Mouse (Mus musculus) hindbrain, embryonic 16.5 days (tissue): ENCODE measurements at regions not wholly inside any gene's neighbourhood (a gene's known extent, or its start where the extent isn't known, plus 50 kb on each side); places are given as distances from the start of the nearest gene placed in this dataset.

Experiments
- ATAC-seq: fragments of 200-750 bp; cut with Nextera tagmentation; 2 replicates; pipeline ENCODE4 v1.8.0; 2017; ENCODE audit warnings: moderate TSS enrichment, moderate library complexity
- H3K27ac ChIP-seq: fragments of 300-500 bp; sonication (generic); 2 replicates; pipeline ENCODE4 v1.5.1; 2014; ENCODE audit warnings: low read depth, mild to moderate bottlenecking, control low read depth, low read length, moderate library complexity
- H3K27me3 ChIP-seq: fragments of 300-500 bp; sonication (generic); replicated peaks from 2 replicates; pipeline ENCODE4 v1.6.1; 2014; ENCODE audit warnings: low read length; ENCODE audit not compliant: control insufficient read depth, insufficient read depth
- H3K36me3 ChIP-seq: fragments of 300-500 bp; sonication (generic); 2 replicates; pipeline ENCODE4 v1.6.1; 2014; ENCODE audit warnings: mild to moderate bottlenecking, low read length, moderate library complexity, mixed read lengths; ENCODE audit not compliant: control insufficient read depth, insufficient read depth
- H3K4me1 ChIP-seq: fragments of 300-500 bp; sonication (generic); 2 replicates; pipeline ENCODE4 v1.6.1; 2014; ENCODE audit warnings: low read depth, low read length; ENCODE audit not compliant: control insufficient read depth, insufficient read depth
- H3K4me2 ChIP-seq: fragments of 300-500 bp; sonication (generic); 2 replicates; pipeline ENCODE4 v1.6.1; 2014; ENCODE audit warnings: mild to moderate bottlenecking, low read length, control low read depth, moderate library complexity
- H3K4me3 ChIP-seq: fragments of 300-500 bp; sonication (generic); 2 replicates; pipeline ENCODE4 v1.5.1; 2014; ENCODE audit warnings: mild to moderate bottlenecking, low read length, control low read depth, moderate library complexity
- H3K9ac ChIP-seq: fragments of 300-500 bp; sonication (generic); 2 replicates; pipeline ENCODE4 v1.6.1; 2014; ENCODE audit warnings: low read depth, mild to moderate bottlenecking, control low read depth, low read length, moderate library complexity
- H3K9me3 ChIP-seq: fragments of 300-500 bp; sonication (generic); 2 replicates; pipeline ENCODE4 v1.6.1; 2014; ENCODE audit warnings: mild to moderate bottlenecking, low read length, moderate library complexity; ENCODE audit not compliant: control insufficient read depth
- WGBS: fragments of 180-500 bp; shearing (Covaris S2); extraction: QIAGEN DNeasy Blood & Tissue Kit; methylation state at CpG from one replicate; pipeline ENCODE4 v1.1.7; 2014; 5-methylcytosine and 5-hydroxymethylcytosine counted together

DNA sequence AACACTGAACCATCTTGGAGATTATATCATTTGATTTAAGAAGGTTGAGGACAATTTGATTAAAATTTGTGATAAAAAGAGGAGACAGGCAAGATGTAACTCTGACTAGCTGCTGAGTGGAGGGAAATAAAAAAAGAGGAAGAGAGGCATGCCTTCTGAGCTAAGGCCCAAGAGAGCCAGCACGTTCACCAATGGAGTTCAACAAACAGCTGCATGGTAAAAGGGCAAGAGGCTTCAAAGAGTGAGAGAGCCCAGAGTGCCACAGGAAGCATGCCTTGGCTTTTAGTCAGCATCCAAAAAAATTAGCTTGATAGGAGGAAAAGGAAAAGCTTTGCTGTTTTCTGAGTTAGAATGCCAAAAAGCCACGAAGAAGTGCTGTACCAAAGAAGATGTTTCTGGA is 103.0 kb upstream of the Zbtb20 start:
- Histone ChIP-seq H3K9me3 (no peaks in the 10 kb centered on the region), H3K27ac (no peak overlapping the region), H3K36me3 (no peaks in the 10 kb centered on the region), H3K27me3 (no peaks in the 10 kb centered on the region), H3K4me3 (no peak overlapping the region), H3K4me1 (no peaks in the 10 kb centered on the region), H3K4me2 (no peak overlapping the region), H3K9ac (no peak overlapping the region)
- 76% methylated on average over 2 of the region's 2 CpGs for WGBS
- no peak for ATAC-seq

GRCm38 (mm10) chr16:42770199-42770598 is 105.5 kb upstream of the Zbtb20 start:
- H3K9me3 ChIP-seq: no peaks in the 10 kb centered on the region
- no peak overlapping the region for H3K4me2 ChIP-seq
- 43% methylated on average over 1 of the region's 1 CpGs for WGBS
- H3K9ac ChIP-seq: no peak overlapping the region
- H3K4me1 ChIP-seq: no peaks in the 10 kb centered on the region
- no peak overlapping the region for H3K4me3 ChIP-seq
- no peak for ATAC-seq
- H3K36me3 ChIP-seq: no peaks in the 10 kb centered on the region
- no peaks in the 10 kb centered on the region for H3K27me3 ChIP-seq
- no peak overlapping the region for H3K27ac ChIP-seq

DNA sequence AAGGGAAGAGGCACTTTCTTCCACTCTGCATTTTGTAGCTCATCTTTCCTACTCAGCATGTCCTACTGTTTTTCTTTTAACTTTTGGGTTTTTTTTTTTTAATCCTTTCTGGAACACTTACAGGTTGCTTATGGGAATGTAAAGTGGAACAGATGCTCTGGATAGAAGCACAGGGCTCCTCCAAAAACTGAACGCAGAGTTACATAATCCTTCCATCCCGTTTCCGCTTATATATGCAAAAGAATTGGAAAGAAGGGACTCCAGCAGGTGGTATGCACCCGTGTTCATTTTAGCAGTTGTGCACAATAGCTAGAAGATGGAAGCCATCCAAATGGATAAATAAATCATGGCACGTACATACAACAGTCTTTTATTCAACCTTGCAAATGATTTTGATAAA is 127.0 kb upstream of the Zbtb20 start:
- no peaks in the 10 kb centered on the region for H3K27me3 ChIP-seq
- H3K9me3 ChIP-seq: no peaks in the 10 kb centered on the region
- H3K36me3 ChIP-seq: no peaks in the 10 kb centered on the region
- ATAC-seq: no peak
- 64% methylated on average over 5 of the region's 5 CpGs for WGBS
- H3K4me2 ChIP-seq: no peak overlapping the region
- H3K4me1 ChIP-seq: peaks cover 4% of the 10 kb centered on the region; the same call in 1 of the 2 replicates
- no peak overlapping the region for H3K4me3 ChIP-seq
- H3K9ac ChIP-seq: no peak overlapping the region
- no peak overlapping the region for H3K27ac ChIP-seq

- WGBS: 35% methylated on average over 11 of the region's 11 CpGs
- Histone ChIP-seq H3K4me1 (peaks cover 4% of the 10 kb centered on the region; the same call in 1 of the 2 replicates), H3K9ac (no peak overlapping the region; the same call in 1 of the 2 replicates), H3K9me3 (no peaks in the 10 kb centered on the region), H3K36me3 (no peaks in the 10 kb centered on the region), H3K4me3 (no peak overlapping the region), H3K27ac (peak overlapping the region; percentile 53), H3K4me2 (peak overlapping the region; percentile 18; the same call in 1 of the 2 replicates), H3K27me3 (no peaks in the 10 kb centered on the region)
- peak; percentile 77 for ATAC-seq
Measured at GRCm38 (mm10) chr16:42745943-42746675, 129.6 kb upstream of the Zbtb20 start.

GRCm38 (mm10) chr16:42743538-42743937 is 132.1 kb upstream of the Zbtb20 start:
- Histone ChIP-seq H3K27ac (no peak overlapping the region), H3K4me1 (peaks cover 4% of the 10 kb centered on the region; the same call in 1 of the 2 replicates), H3K9ac (no peak overlapping the region), H3K36me3 (no peaks in the 10 kb centered on the region), H3K27me3 (no peaks in the 10 kb centered on the region), H3K4me2 (no peak overlapping the region), H3K9me3 (no peaks in the 10 kb centered on the region), H3K4me3 (no peak overlapping the region)
- WGBS: 50% methylated on average over 1 of the region's 1 CpGs
- no peak for ATAC-seq

DNA sequence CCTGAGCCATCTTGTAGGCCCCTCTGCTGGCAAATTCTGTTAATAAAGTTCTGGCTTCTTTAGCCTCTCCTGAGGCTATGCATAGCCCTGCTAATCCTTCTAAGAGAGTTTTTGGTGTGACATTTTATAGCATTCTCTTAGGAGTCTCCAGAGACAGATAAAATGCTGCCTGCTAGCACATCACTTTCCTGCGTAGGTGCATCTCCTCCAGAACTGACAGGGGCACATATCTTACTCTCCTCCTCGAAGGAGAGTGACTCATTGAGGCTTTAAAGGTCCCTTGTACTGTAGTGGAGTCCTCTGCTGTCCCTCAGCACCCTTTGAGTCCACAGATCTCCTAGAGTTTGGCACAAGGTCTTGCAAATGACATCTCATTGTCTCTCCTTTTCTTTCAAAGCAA is 132.6 kb upstream of the Zbtb20 start:
- Histone ChIP-seq H3K4me2 (no peak overlapping the region), H3K9ac (no peak overlapping the region), H3K4me1 (peaks cover 4% of the 10 kb centered on the region; the same call in 1 of the 2 replicates), H3K4me3 (no peak overlapping the region), H3K9me3 (no peaks in the 10 kb centered on the region), H3K36me3 (no peaks in the 10 kb centered on the region), H3K27ac (no peak overlapping the region), H3K27me3 (no peaks in the 10 kb centered on the region)
- WGBS: 56% methylated on average over 2 of the region's 2 CpGs
- ATAC-seq: no peak

GRCm38 (mm10) chr16:42727826-42728225 is 147.9 kb upstream of the Zbtb20 start:
- H3K27ac ChIP-seq: no peak overlapping the region
- H3K36me3 ChIP-seq: no peaks in the 10 kb centered on the region
- H3K4me2 ChIP-seq: no peak overlapping the region
- no peak overlapping the region for H3K4me3 ChIP-seq
- no peaks in the 10 kb centered on the region for H3K27me3 ChIP-seq
- 72% methylated on average over 7 of the region's 7 CpGs for WGBS
- H3K4me1 ChIP-seq: no peaks in the 10 kb centered on the region
- ATAC-seq: no peak
- H3K9me3 ChIP-seq: no peaks in the 10 kb centered on the region
- H3K9ac ChIP-seq: no peak overlapping the region

DNA sequence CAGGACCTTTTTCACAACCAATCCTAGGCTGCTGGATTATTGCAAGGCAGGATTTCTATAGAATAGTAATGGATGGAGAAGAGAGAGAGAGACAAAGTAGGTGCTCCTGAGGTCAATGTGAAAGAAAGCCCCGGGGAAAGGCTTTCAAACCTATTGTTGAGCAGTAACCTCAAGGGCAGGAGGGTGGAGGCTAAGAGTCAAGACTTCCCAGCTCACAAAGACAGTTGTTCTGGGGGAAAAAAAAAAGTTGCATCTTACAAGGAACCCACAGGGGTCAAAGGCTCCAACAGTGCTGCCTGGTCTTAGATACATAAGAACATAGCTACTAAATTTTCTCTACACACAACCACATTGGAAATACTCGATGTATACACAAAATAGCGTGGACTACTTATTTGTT is 155.8 kb upstream of the Zbtb20 start:
- H3K4me1 ChIP-seq: peaks cover 15% of the 10 kb centered on the region
- no peak overlapping the region for H3K9ac ChIP-seq
- WGBS: 54% methylated on average over 3 of the region's 3 CpGs
- H3K4me3 ChIP-seq: no peak overlapping the region
- no peak for ATAC-seq
- no peaks in the 10 kb centered on the region for H3K9me3 ChIP-seq
- no peak overlapping the region for H3K4me2 ChIP-seq
- no peaks in the 10 kb centered on the region for H3K36me3 ChIP-seq
- H3K27ac ChIP-seq: no peak overlapping the region
- no peaks in the 10 kb centered on the region for H3K27me3 ChIP-seq

DNA sequence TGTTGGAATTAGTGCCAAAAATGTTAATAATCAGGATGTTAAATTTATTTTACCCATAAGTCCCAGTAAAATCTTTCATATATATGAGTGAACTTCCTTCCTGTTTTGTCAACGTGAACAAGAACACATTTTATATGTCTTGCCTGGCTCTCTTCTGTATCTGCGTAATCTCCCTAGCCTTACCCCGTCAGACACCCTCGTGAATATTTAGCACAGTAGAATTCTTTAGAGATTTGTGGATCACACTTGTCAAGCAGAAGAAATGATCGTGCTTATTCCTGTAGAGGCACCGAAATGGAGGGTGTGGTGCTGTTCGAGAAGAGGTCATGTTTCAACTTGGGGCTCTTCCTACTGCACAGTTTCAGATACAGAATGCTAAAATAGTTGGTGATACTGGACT is 157.2 kb upstream of the Zbtb20 start:
- H3K27me3 ChIP-seq: no peaks in the 10 kb centered on the region
- peak overlapping the region; percentile 64 for H3K27ac ChIP-seq
- ATAC-seq: peak; percentile 27; the same call in 1 of the 2 replicates
- no peaks in the 10 kb centered on the region for H3K36me3 ChIP-seq
- H3K9ac ChIP-seq: no peak overlapping the region
- no peaks in the 10 kb centered on the region for H3K9me3 ChIP-seq
- H3K4me1 ChIP-seq: peaks cover 15% of the 10 kb centered on the region
- H3K4me2 ChIP-seq: no peak overlapping the region
- WGBS: 43% methylated on average over 7 of the region's 7 CpGs
- no peak overlapping the region for H3K4me3 ChIP-seq
